Mouse (Mus musculus): ENCODE data around the gene Synj2. TPM values are rescaled to one million over a fixed set of nuclear protein-coding genes. Genes with fewer than 3 reads are reported as not detected.

The Synj2 gene
- polyA plus RNA-seq, 2 experiments = 3.3 to 4.4 TPM

- Histone ChIP-seq H3K4me3 (replicated peaks; ENCODE audit: low read length) (no peak overlapping the region), H3K27ac (replicated peaks; ENCODE audit: low read depth, low read length) (no peak overlapping the region), H3K36me3 (ENCODE audit: control insufficient read depth, insufficient read depth, low read length) (no peaks in the 10 kb centered on the region), H3K4me2 (replicated peaks; ENCODE audit: low read depth, low read length, severe bottlenecking) (no peak overlapping the region), H3K9ac (ENCODE audit: low read depth, low read length, severe bottlenecking) (no peak overlapping the region), H3K4me1 (ENCODE audit: control insufficient read depth, insufficient read depth, low read length) (no peaks in the 10 kb centered on the region), H3K27me3 (ENCODE audit: control insufficient read depth, insufficient read depth, low read length) (no peaks in the 10 kb centered on the region), H3K9me3 (ENCODE audit: control insufficient read depth, low read length) (no peaks in the 10 kb centered on the region)
- ATAC-seq (ENCODE audit: low FRiP score, low read depth) (no peak), DNase-seq (ENCODE audit: low spot score) (no peak)
- WGBS = 72% methylated on average over 9 of the region's 9 CpGs
- no peak for TF ChIP-seq POLR2A (IDR thresholded peaks at IDR 0.05; ENCODE audit: borderline replicate concordance, extremely low read depth, insufficient read depth, insufficient read length)
Measured at GRCm38 (mm10) chr17:5965084-5965781, 24.2 kb downstream of the Synj2 start.

GRCm38 (mm10) chr17:5966706-5967105 is 25.6 kb downstream of the Synj2 start:
- H3K4me3 ChIP-seq (replicated peaks; ENCODE audit: low read length) = no peak overlapping the region
- H3K9ac ChIP-seq (ENCODE audit: low read depth, low read length, severe bottlenecking) = no peak overlapping the region
- H3K4me2 ChIP-seq (replicated peaks; ENCODE audit: low read depth, low read length, severe bottlenecking) = no peak overlapping the region
- H3K27me3 ChIP-seq (ENCODE audit: control insufficient read depth, insufficient read depth, low read length) = no peaks in the 10 kb centered on the region
- H3K4me1 ChIP-seq (ENCODE audit: control insufficient read depth, insufficient read depth, low read length) = no peaks in the 10 kb centered on the region
- no peak for ATAC-seq (ENCODE audit: low FRiP score, low read depth)
- no peak for TF ChIP-seq POLR2A (IDR thresholded peaks at IDR 0.05; ENCODE audit: borderline replicate concordance, extremely low read depth, insufficient read depth, insufficient read length)
- H3K9me3 ChIP-seq (ENCODE audit: control insufficient read depth, low read length) = no peaks in the 10 kb centered on the region
- no peak for DNase-seq (ENCODE audit: low spot score)
- WGBS = 86% methylated on average over 5 of the region's 5 CpGs
- H3K27ac ChIP-seq (replicated peaks; ENCODE audit: low read depth, low read length) = no peak overlapping the region
- H3K36me3 ChIP-seq (ENCODE audit: control insufficient read depth, insufficient read depth, low read length) = no peaks in the 10 kb centered on the region

GRCm38 (mm10) chr17:5968562-5968961 is 27.5 kb downstream of the Synj2 start:
- TF ChIP-seq POLR2A (IDR thresholded peaks at IDR 0.05; ENCODE audit: borderline replicate concordance, extremely low read depth, insufficient read depth, insufficient read length) = no peak
- Histone ChIP-seq H3K36me3 (ENCODE audit: control insufficient read depth, insufficient read depth, low read length) (no peaks in the 10 kb centered on the region), H3K9ac (ENCODE audit: low read depth, low read length, severe bottlenecking) (no peak overlapping the region), H3K27me3 (ENCODE audit: control insufficient read depth, insufficient read depth, low read length) (no peaks in the 10 kb centered on the region), H3K4me3 (replicated peaks; ENCODE audit: low read length) (no peak overlapping the region), H3K27ac (replicated peaks; ENCODE audit: low read depth, low read length) (no peak overlapping the region), H3K9me3 (ENCODE audit: control insufficient read depth, low read length) (no peaks in the 10 kb centered on the region), H3K4me2 (replicated peaks; ENCODE audit: low read depth, low read length, severe bottlenecking) (no peak overlapping the region), H3K4me1 (ENCODE audit: control insufficient read depth, insufficient read depth, low read length) (no peaks in the 10 kb centered on the region)
- WGBS = 45% methylated on average over 6 of the region's 6 CpGs
- ATAC-seq (ENCODE audit: low FRiP score, low read depth) (no peak), DNase-seq (ENCODE audit: low spot score) (no peak)

GRCm38 (mm10) chr17:5969246-5969645 is 28.2 kb downstream of the Synj2 start:
- TF ChIP-seq POLR2A (IDR thresholded peaks at IDR 0.05; ENCODE audit: borderline replicate concordance, extremely low read depth, insufficient read depth, insufficient read length) = no peak
- no peak overlapping the region for H3K9ac ChIP-seq (ENCODE audit: low read depth, low read length, severe bottlenecking)
- 81% methylated on average over 3 of the region's 3 CpGs for WGBS
- no peaks in the 10 kb centered on the region for H3K4me1 ChIP-seq (ENCODE audit: control insufficient read depth, insufficient read depth, low read length)
- no peak overlapping the region for H3K27ac ChIP-seq (replicated peaks; ENCODE audit: low read depth, low read length)
- DNase-seq (ENCODE audit: low spot score) (no peak), ATAC-seq (ENCODE audit: low FRiP score, low read depth) (no peak)
- H3K36me3 ChIP-seq (ENCODE audit: control insufficient read depth, insufficient read depth, low read length) = no peaks in the 10 kb centered on the region
- no peak overlapping the region for H3K4me3 ChIP-seq (replicated peaks; ENCODE audit: low read length)
- no peak overlapping the region for H3K4me2 ChIP-seq (replicated peaks; ENCODE audit: low read depth, low read length, severe bottlenecking)
- no peaks in the 10 kb centered on the region for H3K9me3 ChIP-seq (ENCODE audit: control insufficient read depth, low read length)
- no peaks in the 10 kb centered on the region for H3K27me3 ChIP-seq (ENCODE audit: control insufficient read depth, insufficient read depth, low read length)

- 75% methylated on average over 5 of the region's 5 CpGs for WGBS
Measured at GRCm38 (mm10) chr17:5970298-5970821, 29.3 kb downstream of the Synj2 start.

More at GRCm38 (mm10) chr17:5970298-5970821, 29.3 kb downstream of the Synj2 start:
- Histone ChIP-seq H3K9me3 (ENCODE audit: control insufficient read depth, low read length) (no peaks in the 10 kb centered on the region), H3K4me1 (ENCODE audit: control insufficient read depth, insufficient read depth, low read length) (peaks cover 4% of the 10 kb centered on the region), H3K4me3 (replicated peaks; ENCODE audit: low read length) (no peak overlapping the region), H3K9ac (ENCODE audit: low read depth, low read length, severe bottlenecking) (no peak overlapping the region), H3K27me3 (ENCODE audit: control insufficient read depth, insufficient read depth, low read length) (no peaks in the 10 kb centered on the region), H3K36me3 (ENCODE audit: control insufficient read depth, insufficient read depth, low read length) (no peaks in the 10 kb centered on the region), H3K4me2 (replicated peaks; ENCODE audit: low read depth, low read length, severe bottlenecking) (no peak overlapping the region), H3K27ac (replicated peaks; ENCODE audit: low read depth, low read length) (no peak overlapping the region)
- no peak for ATAC-seq (ENCODE audit: low FRiP score, low read depth)
- TF ChIP-seq POLR2A (IDR thresholded peaks at IDR 0.05; ENCODE audit: borderline replicate concordance, extremely low read depth, insufficient read depth, insufficient read length) = no peak
- DNase-seq (ENCODE audit: low spot score) = no peak
